Mouse (Mus musculus) gastrocnemius, postnatal 14 days (tissue): Measurements from ENCODE around the gene Dynll1. TPM values are rescaled to one million over a fixed set of nuclear protein-coding genes. Genes with fewer than 3 reads are reported as not detected.
"Not testable (repeated sequence)": the region's sequence is repeated elsewhere in the genome, so short reads cannot be mapped to it uniquely, and the experiment has no call there.

ENCODE experiments used
- DNase-seq: peaks from one replicate; pipeline ENCODE4 v3.0.0; 2021; ENCODE audit warnings: mixed read lengths
- intact Hi-C: fragments of 180-260 bp; cut with DNase I; formaldehyde crosslinking; loops from one replicate; pipeline ENCODE4 v1.15.1; 2025; ENCODE audit warnings: low total_unique reads
- total RNA-seq, 2 experiments: library from RNA; stranded (reverse); gene quantifications; 2 replicates each; pipeline ENCODE4 v1.2.3; 2021

The Dynll1 gene
- total RNA-seq, 2 experiments from 2014 or later: 84.8 to 138 TPM

- peak; percentile 18 for DNase-seq
- intact Hi-C loops: no loop called here
Measured at GRCm38 (mm10) chr5:115316968-115317644, 16.3 kb upstream of the Dynll1 start.

GRCm38 (mm10) chr5:115313668-115313943 lies 12.8 kb upstream of the Dynll1 start:
- no peak for DNase-seq
- intact Hi-C loops: no loop called here

GRCm38 (mm10) chr5:115312816-115313667 lies 12.2 kb upstream of the Dynll1 start:
- DNase-seq: no peak
- intact Hi-C loops: no loop called here

GRCm38 (mm10) chr5:115312354-115312753 lies 11.6 kb upstream of the Dynll1 start:
- no peak for DNase-seq
- intact Hi-C loops: no loop called here

- intact Hi-C loops: loop anchor here (5.0 kb wide), 1 partner anchor 45 kb away; the partner anchor contains the start of gene Cox6a1
- not testable (repeated sequence) for DNase-seq
Measured at GRCm38 (mm10) chr5:115302190-115302589, 1.4 kb upstream of the Dynll1 start.

- DNase-seq: no peak
- intact Hi-C loops: loop anchor here (5.0 kb wide), 1 partner anchor 46 kb away; the partner anchor contains the start of gene Cox6a1
Measured at GRCm38 (mm10) chr5:115301615-115302014, 816 bp upstream of the Dynll1 start.

GRCm38 (mm10) chr5:115300035-115300744 lies 609 bp downstream of the Dynll1 start:
- DNase-seq: peak; percentile 58

GRCm38 (mm10) chr5:115296347-115296746 lies 4.5 kb downstream of the Dynll1 start:
- intact Hi-C loops: no loop called here
- no peak for DNase-seq

More at GRCm38 (mm10) chr5:115300035-115300744, 609 bp downstream of the Dynll1 start:
- intact Hi-C loops: loop anchor here (5.0 kb wide), 1 partner anchor 47 kb away; the partner anchor contains the start of gene Cox6a1

GRCm38 (mm10) chr5:115294173-115294572 lies 6.6 kb downstream of the Dynll1 start:
- intact Hi-C loops: no loop called here

GRCm38 (mm10) chr5:115284735-115285134 lies 16.1 kb downstream of the Dynll1 start:
- intact Hi-C loops: no loop called here
- DNase-seq: no peak

More at GRCm38 (mm10) chr5:115294173-115294572, 6.6 kb downstream of the Dynll1 start:
- no peak for DNase-seq

- intact Hi-C loops: no loop called here
Measured at GRCm38 (mm10) chr5:115280050-115280687, 20.6 kb downstream of the Dynll1 start.

GRCm38 (mm10) chr5:115279226-115280049 lies 21.4 kb downstream of the Dynll1 start, which contains the start of gene Coq5:
Gene Coq5 (plus strand): TSS chr5:115279666.
- intact Hi-C loops: no loop called here
- DNase-seq: peak; percentile 88

More at GRCm38 (mm10) chr5:115280050-115280687, 20.6 kb downstream of the Dynll1 start:
- DNase-seq: no peak

- intact Hi-C loops: no loop called here
- no peak for DNase-seq
Measured at GRCm38 (mm10) chr5:115278785-115279184, 22.0 kb downstream of the Dynll1 start.

GRCm38 (mm10) chr5:115278053-115278452 lies 22.7 kb downstream of the Dynll1 start:
- DNase-seq: no peak
- intact Hi-C loops: no loop called here

- no peak for DNase-seq
- intact Hi-C loops: no loop called here
Measured at GRCm38 (mm10) chr5:115275998-115276397, 24.8 kb downstream of the Dynll1 start.

GRCm38 (mm10) chr5:115274771-115275170 lies 26.0 kb downstream of the Dynll1 start:
- intact Hi-C loops: no loop called here
- DNase-seq: no peak

- intact Hi-C loops: no loop called here
- no peak for DNase-seq
Measured at GRCm38 (mm10) chr5:115274353-115274752, 26.4 kb downstream of the Dynll1 start.

GRCm38 (mm10) chr5:115273549-115274135 lies 27.2 kb downstream of the Dynll1 start:
- intact Hi-C loops: no loop called here
- no peak for DNase-seq
